Mouse (Mus musculus): ENCODE data around the gene Ipo7. TPM values are rescaled to one million over a fixed set of nuclear protein-coding genes. Genes with fewer than 3 reads are reported as not detected.

Gene Ipo7
- polyA plus RNA-seq, 1 experiment from 2014 or later: 19.2 TPM

DNA sequence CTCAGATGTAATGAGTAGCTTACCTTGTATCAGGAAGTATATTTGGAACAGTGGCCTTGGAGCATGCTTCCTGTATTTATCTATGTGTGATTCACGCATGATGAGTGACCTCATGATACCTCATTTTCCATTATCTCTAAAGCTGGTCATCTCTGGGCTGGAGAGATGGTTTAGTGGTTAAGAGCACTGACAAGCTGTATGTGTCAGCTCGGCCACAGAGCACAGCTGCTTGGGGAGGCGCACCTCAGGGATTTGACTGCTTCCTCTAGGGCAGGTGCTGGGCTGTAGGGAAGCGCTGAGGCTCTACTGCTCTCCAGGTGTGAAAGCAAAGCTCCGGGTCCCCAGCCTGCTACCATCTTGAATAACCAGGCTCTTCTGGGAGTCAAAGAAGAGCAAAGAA lies 60.1 kb downstream of the Ipo7 start:
- 97% methylated on average over 5 of the region's 5 CpGs for WGBS
- Histone ChIP-seq H3K36me3 (ENCODE audit: control insufficient read depth, insufficient read depth, low read length) (peaks cover 92% of the 10 kb centered on the region), H3K4me2 (ENCODE audit: low read length) (no peak overlapping the region), H3K9me3 (ENCODE audit: control insufficient read depth, low read length) (no peaks in the 10 kb centered on the region), H3K4me3 (replicated peaks; ENCODE audit: low read depth, low read length) (no peak overlapping the region), H3K27me3 (ENCODE audit: control insufficient read depth, insufficient read depth, low read length) (no peaks in the 10 kb centered on the region), H3K27ac (replicated peaks; ENCODE audit: low read depth, low read length) (no peak overlapping the region), H3K9ac (replicated peaks; ENCODE audit: low read length) (no peak overlapping the region), H3K4me1 (ENCODE audit: control insufficient read depth, insufficient read depth, low read length) (no peaks in the 10 kb centered on the region)
- ATAC-seq (ENCODE audit: low FRiP score, low TSS enrichment) (no peak), DNase-seq (no peak)

DNA sequence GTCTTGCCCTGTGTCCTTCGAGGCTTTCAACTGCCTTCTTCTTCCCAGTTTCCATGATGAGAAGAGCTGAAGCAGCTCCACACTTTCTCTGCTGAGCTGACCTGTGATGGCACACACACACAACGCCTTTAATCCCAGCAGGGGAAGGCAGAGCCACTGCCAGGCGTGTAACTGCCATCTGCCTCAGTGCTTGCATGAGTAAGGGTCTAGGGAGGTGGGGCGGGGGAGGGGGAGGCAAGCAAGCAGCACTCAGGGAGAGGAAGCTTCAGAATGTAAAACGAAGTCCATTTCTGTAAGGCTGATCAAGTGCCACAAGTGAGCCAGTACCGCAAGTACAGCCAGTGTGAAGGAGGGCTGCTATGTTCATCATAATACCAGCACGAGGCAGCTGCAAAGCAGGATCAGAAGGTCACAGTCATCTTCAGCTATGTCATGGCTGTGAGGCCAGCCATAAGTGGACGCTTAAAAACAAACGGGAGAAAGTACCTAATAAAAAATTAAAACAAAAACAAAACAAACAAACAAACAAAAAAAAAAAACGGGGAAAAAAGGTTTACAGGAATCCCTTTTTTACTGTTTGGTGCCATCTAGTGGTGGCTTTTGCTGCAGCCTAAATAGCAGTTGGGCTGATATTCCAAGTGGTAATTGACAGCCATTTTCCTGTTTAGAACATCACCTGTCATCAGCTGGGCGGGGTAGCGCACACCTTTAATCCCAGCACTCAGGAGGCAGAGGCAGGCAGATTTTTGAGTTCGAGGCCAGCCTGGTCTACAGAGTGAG lies 65.5 kb downstream of the Ipo7 start:
- Histone ChIP-seq H3K27me3 (ENCODE audit: control insufficient read depth, insufficient read depth, low read length) (no peaks in the 10 kb centered on the region), H3K36me3 (ENCODE audit: control insufficient read depth, insufficient read depth, low read length) (peaks cover 94% of the 10 kb centered on the region), H3K9me3 (ENCODE audit: control insufficient read depth, low read length) (no peaks in the 10 kb centered on the region), H3K9ac (replicated peaks; ENCODE audit: low read length) (no peak overlapping the region), H3K4me2 (ENCODE audit: low read length) (no peak overlapping the region), H3K4me3 (replicated peaks; ENCODE audit: low read depth, low read length) (no peak overlapping the region), H3K27ac (replicated peaks; ENCODE audit: low read depth, low read length) (no peak overlapping the region), H3K4me1 (ENCODE audit: control insufficient read depth, insufficient read depth, low read length) (no peaks in the 10 kb centered on the region)
- DNase-seq: peak; percentile 89
- WGBS: 74% methylated on average over 13 of the region's 13 CpGs
- ATAC-seq (ENCODE audit: low FRiP score, low TSS enrichment): no peak; the same call in 1 of the 2 replicates

DNA sequence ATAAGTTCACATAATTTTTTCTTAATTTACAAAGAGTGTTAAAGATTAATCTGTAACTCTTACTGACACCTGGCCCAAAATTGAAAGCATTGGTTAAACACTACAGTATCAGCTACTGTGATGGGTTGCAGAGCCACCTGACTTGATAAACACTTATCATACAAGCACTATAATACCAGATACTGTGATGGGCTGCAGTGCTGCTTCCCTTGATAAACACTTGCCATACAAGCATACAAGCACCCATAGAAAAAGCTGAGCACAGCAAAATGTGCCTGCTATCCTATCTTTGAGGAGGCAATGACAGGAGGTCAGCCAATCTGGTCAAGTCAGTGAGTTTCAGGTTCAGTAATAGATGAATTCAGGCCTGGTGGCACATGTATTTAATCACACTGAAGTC lies 67.1 kb downstream of the Ipo7 start:
- Histone ChIP-seq H3K36me3 (ENCODE audit: control insufficient read depth, insufficient read depth, low read length) (peaks cover 93% of the 10 kb centered on the region), H3K27me3 (ENCODE audit: control insufficient read depth, insufficient read depth, low read length) (no peaks in the 10 kb centered on the region), H3K9ac (replicated peaks; ENCODE audit: low read length) (no peak overlapping the region), H3K4me3 (replicated peaks; ENCODE audit: low read depth, low read length) (no peak overlapping the region), H3K27ac (replicated peaks; ENCODE audit: low read depth, low read length) (no peak overlapping the region), H3K9me3 (ENCODE audit: control insufficient read depth, low read length) (no peaks in the 10 kb centered on the region), H3K4me1 (ENCODE audit: control insufficient read depth, insufficient read depth, low read length) (no peaks in the 10 kb centered on the region), H3K4me2 (ENCODE audit: low read length) (no peak overlapping the region)
- DNase-seq: no peak
- ATAC-seq (ENCODE audit: low FRiP score, low TSS enrichment): no peak

DNA sequence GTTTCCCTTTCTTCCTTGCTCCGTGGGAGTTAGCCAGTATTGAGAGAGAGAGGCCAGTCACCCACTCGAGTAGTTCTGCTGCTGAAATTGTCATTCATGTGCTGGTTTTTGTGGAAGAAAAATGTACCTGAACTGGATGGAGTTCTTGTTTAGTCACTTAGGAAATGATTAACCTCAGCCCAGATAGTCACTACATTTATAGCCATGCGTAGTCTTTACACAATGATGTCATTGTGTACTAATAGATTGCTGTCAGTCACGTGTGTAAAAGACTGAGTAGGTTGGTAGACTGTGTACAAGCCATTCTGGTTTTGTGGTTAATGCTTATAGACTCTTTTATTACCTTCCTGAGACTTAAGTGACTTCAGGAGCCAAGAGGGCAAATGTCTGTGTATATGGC lies 69.8 kb downstream of the Ipo7 start:
- 87% methylated on average over 4 of the region's 4 CpGs for WGBS
- H3K36me3 ChIP-seq (ENCODE audit: control insufficient read depth, insufficient read depth, low read length): peaks cover 92% of the 10 kb centered on the region

DNA sequence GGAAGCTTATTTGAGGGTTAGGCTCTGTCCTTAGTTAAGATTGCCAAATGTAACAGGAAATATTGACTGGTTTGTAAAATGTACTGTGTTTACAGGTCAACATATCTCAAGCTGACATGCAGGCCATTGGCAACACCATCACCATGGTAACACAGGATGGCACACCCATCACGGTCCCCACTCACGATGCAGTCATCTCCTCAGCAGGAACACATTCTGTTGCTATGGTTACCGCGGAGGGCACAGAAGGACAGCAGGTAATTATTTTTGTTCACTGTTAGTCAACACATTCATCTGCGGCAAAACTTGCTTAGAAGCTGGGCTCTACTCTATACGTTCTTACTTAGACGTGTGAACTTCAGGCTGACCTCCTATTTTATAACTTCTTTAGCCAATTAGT lies 73.6 kb downstream of the Ipo7 start:
- Histone ChIP-seq H3K9me3 (ENCODE audit: control insufficient read depth, low read length) (no peaks in the 10 kb centered on the region), H3K9ac (replicated peaks; ENCODE audit: low read length) (no peak overlapping the region), H3K4me3 (replicated peaks; ENCODE audit: low read depth, low read length) (no peak overlapping the region), H3K27me3 (ENCODE audit: control insufficient read depth, insufficient read depth, low read length) (no peaks in the 10 kb centered on the region), H3K36me3 (ENCODE audit: control insufficient read depth, insufficient read depth, low read length) (peaks cover 93% of the 10 kb centered on the region), H3K4me2 (ENCODE audit: low read length) (no peak overlapping the region), H3K27ac (replicated peaks; ENCODE audit: low read depth, low read length) (no peak overlapping the region), H3K4me1 (ENCODE audit: control insufficient read depth, insufficient read depth, low read length) (no peaks in the 10 kb centered on the region)
- no peak for ATAC-seq (ENCODE audit: low FRiP score, low TSS enrichment)
- 62% methylated on average over 7 of the region's 7 CpGs for WGBS
- peak; percentile 52 for DNase-seq

More for the DNA sequence above, 69.8 kb downstream of the Ipo7 start:
- H3K4me2 ChIP-seq (ENCODE audit: low read length): no peak overlapping the region
- H3K27ac ChIP-seq (replicated peaks; ENCODE audit: low read depth, low read length): no peak overlapping the region
- H3K4me1 ChIP-seq (ENCODE audit: control insufficient read depth, insufficient read depth, low read length): no peaks in the 10 kb centered on the region
- H3K9me3 ChIP-seq (ENCODE audit: control insufficient read depth, low read length): no peaks in the 10 kb centered on the region
- H3K4me3 ChIP-seq (replicated peaks; ENCODE audit: low read depth, low read length): no peak overlapping the region
- ATAC-seq (ENCODE audit: low FRiP score, low TSS enrichment) (no peak), DNase-seq (no peak)
- H3K27me3 ChIP-seq (ENCODE audit: control insufficient read depth, insufficient read depth, low read length): no peaks in the 10 kb centered on the region
- no peak overlapping the region for H3K9ac ChIP-seq (replicated peaks; ENCODE audit: low read length)

DNA sequence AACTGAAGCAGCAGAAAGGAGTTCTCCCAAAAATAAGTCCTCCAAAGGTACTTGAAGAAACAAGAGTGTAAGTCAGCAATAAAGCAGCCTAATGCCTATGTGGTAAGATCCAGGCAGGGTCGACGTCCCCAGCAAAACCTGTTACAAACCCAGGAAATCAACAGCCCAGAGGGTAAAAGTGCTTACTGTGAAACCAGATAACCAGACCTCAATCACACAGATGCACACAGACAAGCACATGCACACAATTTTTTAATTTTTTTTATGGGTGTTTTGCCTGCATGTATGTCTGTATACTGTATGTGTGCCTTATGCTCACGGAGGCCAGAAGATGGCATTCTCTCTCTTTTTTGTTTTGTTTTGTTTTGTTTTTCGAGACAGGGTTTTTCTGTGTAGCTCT lies 78.3 kb downstream of the Ipo7 start:
- WGBS: 91% methylated on average over 4 of the region's 4 CpGs
- Histone ChIP-seq H3K9ac (replicated peaks; ENCODE audit: low read length) (no peak overlapping the region), H3K9me3 (ENCODE audit: control insufficient read depth, low read length) (no peaks in the 10 kb centered on the region), H3K27ac (replicated peaks; ENCODE audit: low read depth, low read length) (no peak overlapping the region), H3K36me3 (ENCODE audit: control insufficient read depth, insufficient read depth, low read length) (peaks cover 57% of the 10 kb centered on the region), H3K27me3 (ENCODE audit: control insufficient read depth, insufficient read depth, low read length) (no peaks in the 10 kb centered on the region), H3K4me3 (replicated peaks; ENCODE audit: low read depth, low read length) (no peak overlapping the region), H3K4me2 (ENCODE audit: low read length) (no peak overlapping the region), H3K4me1 (ENCODE audit: control insufficient read depth, insufficient read depth, low read length) (no peaks in the 10 kb centered on the region)
- DNase-seq (no peak), ATAC-seq (ENCODE audit: low FRiP score, low TSS enrichment) (no peak)

DNA sequence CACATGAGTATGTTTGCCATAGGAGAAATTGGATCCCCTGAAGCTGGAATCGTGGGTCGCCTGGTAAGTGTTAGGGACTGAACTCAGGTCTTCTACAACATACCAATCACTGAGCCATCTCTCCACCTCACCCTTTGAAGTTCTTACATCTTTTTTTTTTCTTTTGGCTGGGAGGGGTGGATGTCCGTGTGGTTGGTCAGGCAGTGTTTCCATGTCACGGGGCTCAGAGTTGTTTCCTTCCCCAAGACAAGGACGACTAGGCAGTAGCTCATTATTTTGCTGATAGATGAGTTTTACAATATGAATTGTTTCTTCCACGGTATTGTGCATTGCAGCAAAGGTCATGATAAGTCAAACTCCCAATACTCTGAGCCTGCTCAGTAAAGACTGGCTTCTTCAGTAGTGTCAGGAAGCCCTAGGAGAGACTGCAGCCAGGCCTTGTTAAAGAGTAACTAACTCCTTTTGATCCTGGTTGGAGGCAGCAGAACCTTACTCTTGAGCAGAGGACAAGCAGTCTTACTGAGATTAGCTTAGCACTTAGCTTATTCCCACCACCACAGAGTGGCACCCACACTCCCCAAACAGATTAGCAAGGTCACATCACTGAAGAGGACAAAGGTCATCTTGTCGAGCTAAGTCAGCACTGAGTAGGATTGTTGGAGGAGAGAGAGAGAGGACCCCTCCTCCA lies 79.2 kb downstream of the Ipo7 start:
- Histone ChIP-seq H3K27me3 (ENCODE audit: control insufficient read depth, insufficient read depth, low read length) (no peaks in the 10 kb centered on the region), H3K4me1 (ENCODE audit: control insufficient read depth, insufficient read depth, low read length) (no peaks in the 10 kb centered on the region), H3K27ac (replicated peaks; ENCODE audit: low read depth, low read length) (no peak overlapping the region), H3K9ac (replicated peaks; ENCODE audit: low read length) (no peak overlapping the region), H3K4me3 (replicated peaks; ENCODE audit: low read depth, low read length) (no peak overlapping the region), H3K4me2 (ENCODE audit: low read length) (no peak overlapping the region), H3K9me3 (ENCODE audit: control insufficient read depth, low read length) (no peaks in the 10 kb centered on the region), H3K36me3 (ENCODE audit: control insufficient read depth, insufficient read depth, low read length) (peaks cover 48% of the 10 kb centered on the region)
- 75% methylated on average over 7 of the region's 7 CpGs for WGBS
- ATAC-seq (ENCODE audit: low FRiP score, low TSS enrichment) (no peak), DNase-seq (no peak)

DNA sequence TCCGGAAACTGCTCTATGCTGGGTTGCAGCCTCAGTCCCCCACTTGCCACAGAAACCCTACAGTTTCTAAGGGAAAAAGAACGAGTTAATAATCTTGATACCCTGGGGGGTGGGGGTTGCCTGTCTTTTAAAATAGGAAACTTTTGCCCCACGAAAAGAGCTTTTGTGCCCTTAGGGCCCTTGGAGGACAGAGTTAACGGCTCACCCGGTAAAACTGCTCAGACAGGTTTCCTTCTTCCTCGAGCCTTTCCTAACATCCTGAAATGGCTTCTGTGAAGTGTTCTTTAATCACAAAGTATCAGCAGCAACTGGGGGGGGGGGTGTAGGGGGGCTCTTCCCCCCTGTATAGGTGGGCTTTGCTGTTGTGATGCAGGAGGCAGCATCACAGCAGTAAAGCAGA lies 82.8 kb downstream of the Ipo7 start:
- peaks cover 13% of the 10 kb centered on the region for H3K36me3 ChIP-seq (ENCODE audit: control insufficient read depth, insufficient read depth, low read length)

DNA sequence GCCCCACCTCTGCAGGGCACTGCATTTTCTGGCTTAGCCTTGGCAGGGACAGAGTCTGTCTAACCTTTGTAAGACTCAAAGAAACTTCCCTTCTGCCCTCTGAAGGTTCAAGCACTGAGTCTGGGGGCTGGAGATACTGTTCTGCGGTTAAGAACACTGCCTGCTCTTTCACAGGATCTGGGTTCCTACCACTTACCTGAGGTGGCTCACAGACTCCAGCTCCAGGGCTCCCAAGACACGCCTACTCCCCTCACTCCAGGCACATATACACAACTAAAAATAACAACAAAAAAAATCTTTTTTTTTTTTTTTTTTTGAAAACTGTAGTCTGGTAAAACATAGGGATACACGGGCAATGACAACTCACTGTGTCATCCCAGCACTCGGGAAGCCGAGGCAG lies 83.2 kb downstream of the Ipo7 start:
- no peak for ATAC-seq (ENCODE audit: low FRiP score, low TSS enrichment)
- Histone ChIP-seq H3K9ac (replicated peaks; ENCODE audit: low read length) (no peak overlapping the region), H3K9me3 (ENCODE audit: control insufficient read depth, low read length) (no peaks in the 10 kb centered on the region), H3K27me3 (ENCODE audit: control insufficient read depth, insufficient read depth, low read length) (no peaks in the 10 kb centered on the region), H3K4me1 (ENCODE audit: control insufficient read depth, insufficient read depth, low read length) (no peaks in the 10 kb centered on the region), H3K4me2 (ENCODE audit: low read length) (no peak overlapping the region), H3K27ac (replicated peaks; ENCODE audit: low read depth, low read length) (no peak overlapping the region), H3K4me3 (replicated peaks; ENCODE audit: low read depth, low read length) (no peak overlapping the region), H3K36me3 (ENCODE audit: control insufficient read depth, insufficient read depth, low read length) (peaks cover 9% of the 10 kb centered on the region)
- WGBS: 89% methylated on average over 5 of the region's 5 CpGs
- DNase-seq: no peak

More for the DNA sequence above, 82.8 kb downstream of the Ipo7 start:
- Histone ChIP-seq H3K27ac (replicated peaks; ENCODE audit: low read depth, low read length) (no peak overlapping the region), H3K9ac (replicated peaks; ENCODE audit: low read length) (no peak overlapping the region), H3K9me3 (ENCODE audit: control insufficient read depth, low read length) (no peaks in the 10 kb centered on the region), H3K4me2 (ENCODE audit: low read length) (no peak overlapping the region), H3K27me3 (ENCODE audit: control insufficient read depth, insufficient read depth, low read length) (no peaks in the 10 kb centered on the region), H3K4me3 (replicated peaks; ENCODE audit: low read depth, low read length) (no peak overlapping the region), H3K4me1 (ENCODE audit: control insufficient read depth, insufficient read depth, low read length) (no peaks in the 10 kb centered on the region)
- ATAC-seq (ENCODE audit: low FRiP score, low TSS enrichment): no peak
- no peak for DNase-seq
- 65% methylated on average over 6 of the region's 6 CpGs for WGBS
